Mouse (Mus musculus) heart, adult 8-10 months (tissue): ENCODE data around the gene Nek7. TPM values are rescaled to one million over a fixed set of nuclear protein-coding genes. Genes with fewer than 3 reads are reported as not detected.

Source experiments
- DNase-seq: peaks from one replicate; pipeline ENCODE4 v3.0.0; 2022; ENCODE audit warnings: low spot score
- total RNA-seq, 4 experiments: library from RNA; stranded (reverse); gene quantifications; 2 replicates each; pipeline ENCODE4 v1.2.4; 2022

Gene Nek7
- total RNA-seq, result 10 to 100 TPM; 76.3 to 80.2 (median 78.5) TPM

DNA sequence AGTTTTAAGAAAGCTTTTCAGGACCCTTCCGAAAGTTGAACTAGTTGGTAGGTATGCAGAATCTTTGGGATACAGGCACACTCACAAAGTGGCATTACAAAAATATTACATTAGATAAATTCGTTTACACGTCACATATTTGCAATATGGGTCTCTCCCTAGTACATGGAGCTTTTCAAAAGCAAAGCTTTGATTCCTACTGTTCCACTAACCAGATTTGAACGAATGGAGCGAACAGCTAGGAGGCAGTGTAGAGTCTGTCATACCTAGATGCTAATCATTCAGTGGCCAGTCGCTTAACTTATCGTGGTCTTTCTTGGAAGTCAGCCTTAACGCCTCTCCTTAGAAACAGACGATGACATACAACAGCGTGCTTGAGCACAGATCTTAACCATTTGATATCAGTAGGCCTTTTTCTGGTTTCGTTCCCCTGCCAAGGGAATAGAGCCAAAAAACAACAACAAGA is at the start of gene Nek7:
Nek7 (minus strand) TSS at position 146 of the 466 bp plus-strand sequence.
- peak; percentile 69 for DNase-seq

DNA sequence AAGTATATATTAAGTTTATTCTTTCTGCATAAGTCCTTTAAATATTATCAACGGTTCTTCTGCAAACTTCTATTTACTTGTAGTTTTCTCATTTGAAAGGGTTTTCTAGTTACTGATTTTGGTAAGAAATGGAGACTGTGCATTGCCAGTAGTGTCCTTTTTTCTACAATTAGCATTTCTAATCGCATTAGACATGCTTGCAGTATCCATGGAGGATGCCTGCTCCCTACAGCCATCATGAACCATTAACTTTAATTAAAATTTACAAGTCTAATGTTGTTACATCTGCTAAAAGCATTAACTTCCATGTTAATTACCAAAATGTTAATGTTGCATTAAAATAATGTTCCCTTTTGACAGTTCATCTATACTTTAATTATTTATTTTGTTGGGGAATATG is 42.4 kb upstream of the Nek7 start:
- no peak for DNase-seq

DNA sequence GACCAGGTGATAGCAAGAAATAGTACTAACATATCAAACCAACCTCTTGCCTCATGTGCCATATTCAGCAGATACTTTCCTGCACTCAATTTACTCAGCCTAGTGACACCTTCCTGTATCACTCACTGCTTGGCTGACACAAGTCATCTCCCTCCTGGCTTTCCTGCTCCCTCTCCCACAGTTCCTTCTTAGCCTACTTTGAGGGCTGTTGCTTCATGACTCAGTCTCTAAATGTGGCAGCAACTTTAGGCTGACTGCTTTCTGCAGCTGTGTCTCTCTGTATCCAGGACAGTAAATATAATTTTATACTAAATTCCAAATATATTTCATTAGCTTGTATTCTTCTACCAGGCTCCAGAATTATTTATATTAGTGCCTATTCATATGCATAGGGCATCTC is 34.3 kb upstream of the Nek7 start:
- DNase-seq, result no peak

DNA sequence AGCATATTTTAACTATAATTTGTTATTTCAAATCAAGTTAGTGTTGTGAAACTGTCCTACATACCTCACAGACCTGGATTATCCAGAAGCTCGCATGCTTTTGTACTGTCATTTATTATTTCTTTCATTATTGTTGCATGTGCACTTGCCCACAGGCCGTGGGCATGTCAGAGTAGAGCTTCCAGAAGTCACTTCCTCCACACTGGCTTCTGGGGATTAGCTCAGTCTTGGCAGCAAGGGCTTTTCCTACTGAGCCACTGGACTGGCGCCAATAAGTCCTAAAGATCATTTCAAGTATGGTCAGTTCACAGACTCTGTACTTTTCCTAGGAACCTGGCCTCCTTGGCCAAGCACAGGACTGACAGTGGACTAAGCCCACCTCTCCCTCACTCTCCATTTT is 25.1 kb upstream of the Nek7 start:
- no peak for DNase-seq

DNA sequence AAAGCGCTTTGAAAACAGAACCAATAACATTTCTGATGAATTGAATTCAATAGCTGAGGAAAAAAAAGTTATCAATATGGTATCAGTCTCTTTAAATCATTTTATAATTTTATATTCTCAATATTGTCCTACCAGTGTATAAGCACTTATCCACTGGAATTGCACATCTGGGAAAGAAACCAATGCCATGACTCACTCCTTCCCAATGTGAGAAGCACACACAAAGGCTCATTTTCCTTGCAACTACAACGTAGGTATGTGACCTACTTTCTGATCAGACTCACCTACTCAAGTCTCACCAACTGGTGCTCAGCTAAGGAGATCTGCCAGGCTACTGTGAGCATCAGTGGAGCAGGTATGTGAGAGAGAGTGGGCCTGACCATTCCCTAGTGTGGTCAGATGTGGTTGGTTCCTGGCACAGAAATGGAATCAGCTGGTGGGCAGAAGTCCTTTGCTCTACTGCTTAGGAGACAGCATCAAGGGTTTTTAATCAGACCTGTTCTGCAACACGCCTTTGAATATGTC is 23.4 kb upstream of the Nek7 start:
- no peak for DNase-seq

DNA sequence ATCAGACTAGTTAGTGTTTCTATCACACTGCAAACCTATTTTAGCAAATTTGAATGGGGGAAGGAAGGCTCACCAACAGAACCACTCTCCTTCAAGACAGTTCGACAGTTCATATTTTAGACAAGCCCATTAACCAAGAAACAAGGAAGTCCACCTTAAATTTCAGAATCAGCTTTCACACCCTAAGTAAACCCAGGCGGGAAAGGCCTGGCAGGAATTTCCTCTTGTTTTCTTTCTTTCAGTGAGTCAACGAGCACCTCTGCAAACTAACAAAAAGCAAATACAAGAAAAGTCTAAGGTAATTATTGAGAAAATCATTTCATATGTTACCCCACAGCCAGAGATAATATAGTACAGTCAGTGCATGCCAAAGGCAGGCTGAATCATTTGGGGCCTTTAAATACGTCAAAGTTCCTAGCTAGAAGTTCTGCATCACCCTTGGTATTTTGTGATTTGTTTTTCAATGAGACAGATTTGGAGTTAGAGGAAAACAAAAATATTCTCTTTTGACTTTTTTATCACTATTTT is 21.1 kb upstream of the Nek7 start:
- no peak for DNase-seq

DNA sequence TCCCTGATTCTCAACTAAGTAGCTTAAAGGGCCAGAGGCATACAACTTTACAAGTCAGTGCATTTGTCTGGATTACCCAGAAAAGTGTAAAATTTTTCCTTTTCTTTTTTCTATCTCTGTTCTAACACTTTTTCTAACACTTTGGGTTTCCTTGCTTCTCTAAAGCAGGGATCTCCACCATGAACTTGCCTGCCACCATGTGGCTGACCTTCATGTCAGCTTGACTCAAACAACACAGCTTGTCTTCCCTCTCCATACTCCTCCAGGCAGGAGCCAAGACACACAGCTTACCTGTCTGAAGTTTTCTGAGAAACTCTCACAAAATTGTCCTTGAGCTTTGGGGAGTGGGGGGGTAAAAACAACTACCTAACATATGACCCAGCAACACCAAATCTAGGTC is 17.9 kb upstream of the Nek7 start:
- DNase-seq, result peak; percentile 44

DNA sequence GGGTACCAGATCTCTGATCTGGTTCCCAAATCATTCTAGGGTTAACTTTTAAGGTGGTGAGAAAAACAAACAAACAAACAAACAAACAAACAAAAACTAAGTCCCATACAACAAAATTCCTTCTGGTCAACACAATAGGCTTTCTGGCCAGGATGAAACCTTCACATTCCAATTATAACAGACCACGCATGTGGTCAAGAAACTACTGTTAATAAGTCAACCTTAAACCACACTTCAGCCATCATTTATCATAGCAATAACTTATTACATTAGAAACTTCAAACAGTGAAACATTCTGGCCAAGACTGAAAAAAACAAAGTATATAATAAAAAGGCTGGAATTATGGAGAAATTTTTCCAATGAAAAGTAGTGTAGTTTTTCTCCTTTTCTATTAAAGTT is 14.6 kb upstream of the Nek7 start:
- DNase-seq, result no peak

DNA sequence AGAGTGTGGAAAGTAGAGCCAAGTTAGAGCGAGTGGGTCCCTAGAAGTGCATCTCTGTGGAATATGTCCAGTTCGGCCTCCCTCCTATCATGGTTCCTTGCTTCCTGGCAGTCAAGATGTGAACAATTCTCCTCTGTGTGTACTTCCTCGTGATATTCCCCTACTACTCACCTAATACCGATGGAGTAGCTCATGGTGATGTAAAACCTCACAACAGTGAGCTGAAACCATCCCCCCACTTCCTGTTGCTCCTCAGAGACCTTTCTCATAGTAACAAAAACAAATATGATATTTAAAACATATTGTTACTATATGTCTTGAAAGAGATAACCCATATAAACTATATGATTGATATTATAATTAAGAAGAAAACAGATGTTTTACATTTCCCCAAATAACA is 9.0 kb upstream of the Nek7 start:
- no peak for DNase-seq

DNA sequence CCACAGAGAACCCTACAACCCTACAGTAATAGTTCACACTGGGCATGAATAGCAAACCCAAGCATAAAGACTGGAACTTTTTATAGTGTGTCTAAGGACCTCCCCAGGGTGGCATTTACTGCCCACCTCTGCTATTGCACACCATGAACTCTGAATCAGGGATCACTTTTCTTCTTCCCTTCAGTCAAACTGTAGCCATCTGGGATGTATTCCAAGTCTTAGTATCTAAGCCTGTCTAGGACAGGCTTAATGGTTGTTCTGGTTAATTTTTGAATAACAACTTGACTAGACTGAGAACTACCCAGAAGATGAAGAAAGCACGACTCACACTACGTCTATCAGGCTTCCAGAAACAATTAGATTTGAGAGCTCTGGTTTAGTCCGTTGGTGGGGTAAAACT is 8.5 kb upstream of the Nek7 start:
- no peak for DNase-seq

DNA sequence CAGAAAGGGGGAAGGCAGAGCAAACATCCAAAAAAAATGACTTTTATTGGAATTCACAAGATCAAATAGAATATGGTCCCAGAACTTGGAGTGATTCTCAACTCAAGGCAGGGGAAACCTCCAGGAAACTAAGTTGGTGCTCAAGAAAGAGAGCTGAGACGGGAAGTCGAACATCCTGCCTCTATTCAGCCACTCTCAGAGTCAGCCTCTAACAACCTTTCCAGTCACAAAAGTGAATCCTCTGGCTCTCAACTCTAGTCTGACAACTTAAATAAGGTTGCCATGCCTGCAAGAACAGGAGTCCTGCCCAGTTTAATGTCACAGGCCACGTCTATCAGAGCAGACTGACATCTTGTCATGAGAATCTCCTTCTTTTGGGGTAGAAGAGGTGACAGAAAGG is 7.9 kb upstream of the Nek7 start:
- DNase-seq, result no peak

DNA sequence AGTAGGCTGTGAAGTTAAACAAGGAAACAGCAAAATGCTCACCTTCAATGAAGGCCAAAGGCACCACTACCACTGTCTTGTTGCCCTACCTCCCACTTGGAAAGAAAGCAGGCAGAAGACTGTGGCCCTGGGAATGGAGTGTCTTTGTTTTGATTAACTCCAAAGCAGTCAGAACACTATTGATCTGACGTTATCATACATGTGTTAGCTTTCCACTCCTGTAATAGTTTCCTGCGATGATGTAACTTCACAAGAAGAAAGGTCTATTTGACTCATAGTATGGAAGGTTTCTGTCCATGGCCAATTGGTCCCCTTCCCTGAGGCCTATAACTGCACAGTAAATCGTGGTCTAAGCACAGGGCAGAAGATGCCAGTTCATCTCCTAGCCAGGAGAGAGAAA is 6.3 kb upstream of the Nek7 start:
- no peak for DNase-seq

DNA sequence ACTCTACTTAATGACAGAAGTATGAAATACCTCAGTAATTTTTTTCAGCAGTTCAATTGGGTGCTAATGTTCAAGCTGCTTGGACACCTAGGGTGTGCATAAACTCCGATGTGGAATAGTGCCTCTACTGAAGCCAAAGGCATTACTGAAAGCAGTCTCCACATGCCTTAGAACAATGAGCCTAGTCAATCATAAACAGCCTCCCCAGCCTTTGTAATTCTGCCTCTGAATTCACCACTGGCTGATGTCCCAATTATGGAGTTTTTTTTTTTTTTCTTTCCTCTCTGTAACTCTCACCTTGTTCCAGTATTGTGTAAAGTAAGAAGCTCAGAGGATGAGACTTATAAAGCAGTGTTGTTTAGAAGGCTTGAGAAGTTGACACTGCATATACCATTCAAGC is 3.9 kb upstream of the Nek7 start:
- no peak for DNase-seq

DNA sequence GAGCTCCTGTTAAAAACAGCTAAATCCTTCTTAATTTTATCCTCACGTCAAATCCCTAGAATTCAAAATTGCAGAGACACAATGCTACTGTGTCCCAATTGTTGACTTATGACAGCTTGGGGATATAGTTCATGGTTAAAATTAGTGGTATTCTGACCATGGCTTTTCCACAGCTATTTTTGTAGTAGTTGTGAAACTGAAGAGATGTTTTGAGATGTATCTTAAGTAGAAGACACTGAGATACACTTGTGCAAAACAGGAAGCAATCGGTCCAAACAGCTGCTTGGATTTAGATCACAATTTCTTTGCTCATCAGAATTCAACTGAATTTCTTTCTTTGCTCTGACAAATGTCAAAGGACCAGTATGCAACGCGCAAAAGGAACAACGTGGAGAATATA is 2.9 kb upstream of the Nek7 start:
- DNase-seq, result no peak

DNA sequence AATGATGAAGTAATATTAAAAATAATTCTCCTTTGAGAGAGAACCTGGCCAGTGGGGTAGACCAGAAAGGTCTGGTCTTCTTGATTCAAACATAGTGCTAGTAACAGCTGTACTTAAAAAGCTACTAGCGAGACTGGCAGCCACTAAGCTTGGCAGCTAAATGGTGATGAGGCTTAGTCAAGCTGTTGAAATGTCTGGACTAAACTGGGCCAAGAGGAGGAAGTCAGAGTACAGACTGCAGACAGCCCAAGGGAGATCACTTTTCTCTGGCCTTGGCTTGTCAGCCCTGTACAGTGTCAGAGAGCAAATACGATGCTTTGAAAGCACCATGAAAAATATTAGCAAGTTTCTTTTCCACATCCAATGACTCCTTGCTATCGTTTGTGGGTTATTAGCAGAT is 2.5 kb upstream of the Nek7 start:
- DNase-seq, result peak; percentile 73

DNA sequence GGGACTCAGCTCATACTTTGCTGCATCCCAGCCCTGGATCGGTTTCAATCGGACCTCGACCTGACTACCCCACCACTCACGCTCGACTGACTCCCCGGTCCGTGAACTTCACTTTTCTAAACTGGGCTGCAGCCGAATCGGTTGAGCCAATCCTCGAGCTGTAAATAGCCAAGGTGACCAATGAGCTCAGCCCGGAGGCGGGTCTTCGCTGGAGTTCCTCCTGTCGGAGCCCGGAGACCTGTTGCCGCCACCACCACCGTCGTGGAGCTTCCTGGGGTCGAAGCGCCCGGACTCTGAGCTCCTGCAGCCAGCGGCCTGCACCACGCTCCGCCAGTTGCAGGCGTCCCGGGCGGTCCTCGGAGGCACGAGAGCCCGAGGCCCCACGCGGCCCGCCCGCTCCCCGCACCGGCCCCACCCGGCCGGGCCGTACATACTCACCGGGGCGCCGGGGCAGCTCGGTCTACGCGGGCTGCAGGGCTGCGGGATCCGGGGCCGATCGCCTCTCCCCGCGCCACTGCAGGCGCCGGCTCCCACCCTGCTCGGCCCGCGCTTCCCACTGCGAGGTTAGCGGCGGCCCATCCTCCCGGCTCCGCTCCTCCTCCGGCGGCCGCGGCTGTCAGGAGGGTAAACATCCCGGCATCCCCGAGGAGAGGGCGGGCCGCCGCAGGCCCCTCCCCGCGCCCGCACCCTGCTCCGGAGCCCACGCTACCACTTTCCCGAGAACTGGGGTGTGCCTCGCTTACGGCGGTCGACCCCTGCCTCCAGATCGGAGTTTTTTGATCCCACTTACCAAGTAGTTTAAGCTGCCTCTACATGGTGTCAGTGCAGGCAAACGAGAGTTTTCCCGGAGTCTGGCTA is 598 bp downstream of the Nek7 start:
- peak; percentile 98 for DNase-seq

DNA sequence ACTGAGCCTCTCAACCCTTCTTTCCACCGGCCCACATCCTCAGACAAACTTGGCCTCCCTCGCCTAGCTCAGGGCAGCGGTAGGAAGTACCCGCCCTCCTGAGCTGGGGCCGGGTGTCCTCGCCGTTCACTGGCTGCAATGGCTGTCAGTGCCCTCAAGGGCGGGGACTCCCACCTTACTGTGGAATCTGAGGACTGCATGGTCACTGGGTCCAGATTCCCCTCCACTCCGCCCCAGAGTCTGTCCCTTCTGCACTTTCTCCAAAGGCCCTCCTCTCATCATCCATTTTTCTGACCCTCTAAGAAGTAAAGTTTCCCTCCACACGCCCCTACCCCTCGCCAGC is 2.0 kb downstream of the Nek7 start:
- DNase-seq, result peak; percentile 91

DNA sequence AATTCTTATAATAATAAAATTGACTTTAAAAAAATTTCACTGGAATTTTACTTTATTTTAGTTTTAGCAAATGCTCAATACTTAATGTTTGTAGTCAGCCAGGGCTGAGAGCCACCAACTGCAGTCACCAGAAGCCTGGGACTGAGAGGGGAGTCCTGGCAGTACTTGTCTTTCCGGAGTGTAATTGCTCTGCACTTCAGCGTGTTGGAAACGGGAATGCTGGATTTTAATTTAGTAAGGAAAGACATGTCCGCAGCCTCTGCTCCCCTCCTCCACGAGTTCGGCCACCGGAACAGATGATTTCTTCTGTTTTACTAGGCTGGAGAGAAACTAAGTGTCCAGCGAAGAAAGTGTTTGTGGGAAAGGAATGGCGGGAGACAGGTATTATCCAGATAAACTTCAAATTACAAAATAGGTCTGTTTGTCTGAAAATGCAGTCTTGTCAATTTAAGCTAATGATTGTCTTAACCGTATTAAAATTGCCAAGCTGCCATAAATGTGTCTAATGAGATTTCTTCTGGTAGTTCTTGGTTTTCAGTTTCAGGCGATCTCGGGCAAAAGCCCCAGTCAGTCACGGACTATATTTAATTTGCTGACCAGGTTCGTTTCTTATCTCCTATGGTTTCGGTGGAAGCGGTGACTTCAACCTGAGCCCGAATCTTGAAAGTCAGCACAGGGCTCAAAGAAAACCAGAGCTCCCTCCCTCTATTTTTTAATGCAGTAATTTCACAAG is 2.5 kb downstream of the Nek7 start:
- DNase-seq, result no peak

DNA sequence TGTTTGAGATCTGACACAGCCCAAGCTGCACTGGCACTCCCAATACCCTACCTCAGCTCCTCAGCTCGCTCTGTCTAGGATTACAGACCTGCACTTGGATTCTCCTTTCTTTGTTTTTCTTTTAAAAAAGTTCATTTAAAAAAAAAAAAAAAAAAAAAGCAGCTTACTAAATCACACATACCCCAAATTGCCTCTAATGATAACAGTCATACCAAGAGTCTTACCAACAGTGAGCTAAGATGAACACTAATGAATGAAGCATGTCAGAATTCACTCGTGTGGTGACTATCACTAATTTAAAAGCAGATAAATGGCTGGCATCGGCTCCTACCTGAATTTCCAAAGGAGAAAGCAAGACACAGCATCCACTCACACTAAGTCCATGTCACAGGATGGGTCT is 4.6 kb downstream of the Nek7 start:
- DNase-seq, result no peak

DNA sequence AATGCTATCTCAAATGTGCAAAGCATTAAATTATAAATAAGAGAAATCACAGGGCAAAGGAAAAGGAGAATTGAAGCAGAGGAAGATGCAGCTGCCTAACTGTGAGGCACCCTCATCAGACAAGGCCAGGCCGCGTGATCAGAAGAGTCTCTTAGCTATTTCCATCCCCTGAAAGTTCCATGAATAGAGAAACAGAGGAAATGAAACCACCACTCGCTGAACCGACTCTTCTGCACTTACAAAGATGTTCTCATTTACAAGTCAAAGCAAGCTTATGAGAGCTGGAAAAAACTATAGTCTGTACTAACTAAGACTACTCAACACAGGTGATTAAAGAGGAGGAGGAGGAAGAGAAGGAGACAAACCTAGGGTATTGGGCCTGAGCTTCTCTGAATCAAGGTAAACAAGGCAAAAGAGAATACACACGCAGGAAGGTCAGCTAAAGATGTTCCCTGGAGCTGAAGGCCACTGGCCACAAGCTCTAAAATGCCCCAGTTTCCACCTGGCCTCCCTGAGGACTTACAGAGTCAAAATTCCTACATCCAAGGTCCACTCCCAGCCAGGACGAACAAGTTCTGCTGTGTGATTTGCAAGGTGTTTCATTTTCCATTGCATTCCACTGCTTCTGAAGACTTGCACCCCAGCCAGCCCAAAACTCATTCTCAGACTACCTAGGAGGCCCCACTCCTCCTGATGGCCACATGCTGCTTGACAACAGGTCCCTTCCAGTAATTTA is 5.2 kb downstream of the Nek7 start:
- peak; percentile 46 for DNase-seq

DNA sequence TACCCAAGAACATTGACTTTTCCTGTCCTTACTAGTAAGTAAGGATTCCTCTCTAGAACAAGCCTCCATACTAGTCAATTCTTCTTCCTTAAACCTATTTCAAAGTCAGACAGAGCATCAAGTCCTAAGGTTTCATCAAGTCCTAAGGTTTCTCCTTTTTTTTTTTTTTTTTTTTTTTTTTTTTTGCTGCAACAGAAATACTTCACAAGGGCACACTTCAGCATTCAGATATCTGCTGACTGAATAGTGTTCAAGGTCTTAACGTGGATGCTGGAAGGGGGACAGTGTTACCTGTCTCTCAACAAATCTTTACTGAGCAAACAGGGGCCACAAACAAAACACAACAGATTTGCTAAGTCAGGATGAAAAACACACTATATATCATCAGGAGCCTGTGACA is 7.8 kb downstream of the Nek7 start:
- DNase-seq, result no peak

DNA sequence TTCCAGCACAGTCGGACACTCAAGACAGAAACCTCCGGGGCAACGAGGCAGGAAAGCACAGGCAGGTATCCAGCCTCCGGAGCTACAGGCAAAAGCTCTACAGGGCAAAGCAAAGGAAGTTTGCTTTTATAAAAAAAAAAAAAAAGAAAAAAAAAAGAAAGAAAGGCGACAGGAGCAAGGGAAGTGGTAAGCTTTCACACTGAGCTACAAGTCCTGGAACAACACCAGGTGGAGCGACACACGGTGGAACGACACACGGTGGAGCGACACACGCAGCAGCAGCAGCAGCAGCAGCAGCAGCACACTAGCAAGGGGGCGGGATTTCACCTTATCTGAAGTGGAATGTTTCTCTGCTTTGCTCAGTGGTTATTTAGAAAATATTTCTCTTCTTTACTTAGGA is 10.8 kb downstream of the Nek7 start:
- no peak for DNase-seq
